Mouse (Mus musculus) R1 (cell line): ENCODE data around the gene Grik2.
A peak's percentile ranks its signal among the peaks of the same experiment; 100 is the strongest.
"Not testable (repeated sequence)": the region's sequence is repeated elsewhere in the genome, so short reads cannot be mapped to it uniquely, and the experiment has no call there.

Experiments
- DNase-seq: peaks from one replicate; pipeline ENCODE4 v3.0.0-alpha.2; 2018; ENCODE audit warnings: low read depth, low spot score

Grik2 gene

DNA sequence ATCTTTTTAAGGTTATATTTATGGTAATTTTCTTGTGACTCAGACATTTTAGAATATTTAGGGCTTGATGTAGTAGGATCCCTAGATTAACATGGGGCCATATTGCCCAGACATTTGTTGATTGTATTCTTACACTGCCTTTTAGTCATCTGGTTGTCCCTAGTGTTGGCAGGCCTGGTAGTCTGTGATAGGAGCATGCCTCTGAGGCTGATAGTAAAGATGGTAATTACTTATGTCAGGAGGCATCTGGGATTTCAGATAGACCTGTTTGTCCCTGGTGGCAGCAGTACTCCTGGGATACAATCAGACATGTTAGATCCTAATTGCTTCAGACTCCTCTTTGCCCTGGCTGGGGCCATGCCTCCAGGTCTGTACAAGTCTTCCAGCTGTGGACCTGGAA lies 423.3 kb downstream of the Grik2 start:
- no peak for DNase-seq

DNA sequence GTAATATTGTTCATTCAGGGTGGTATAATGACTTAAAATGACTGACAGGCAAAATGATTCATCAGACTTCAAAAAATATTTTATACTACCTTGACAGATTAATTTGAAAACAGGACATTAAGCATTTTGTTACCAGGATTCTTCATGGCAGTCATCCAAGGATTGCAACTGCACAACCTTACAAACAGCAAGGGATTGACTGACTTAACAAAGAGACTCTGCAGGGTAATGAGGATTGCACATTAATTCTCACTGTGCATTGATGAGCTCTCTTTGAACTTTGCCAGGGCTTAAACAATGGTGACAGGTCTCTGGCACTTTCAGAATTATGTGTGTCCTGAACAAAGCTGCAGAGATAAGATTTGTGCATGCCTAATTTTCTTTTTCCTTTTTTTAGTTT lies 466.2 kb downstream of the Grik2 start:
- DNase-seq = peak; percentile 5

DNA sequence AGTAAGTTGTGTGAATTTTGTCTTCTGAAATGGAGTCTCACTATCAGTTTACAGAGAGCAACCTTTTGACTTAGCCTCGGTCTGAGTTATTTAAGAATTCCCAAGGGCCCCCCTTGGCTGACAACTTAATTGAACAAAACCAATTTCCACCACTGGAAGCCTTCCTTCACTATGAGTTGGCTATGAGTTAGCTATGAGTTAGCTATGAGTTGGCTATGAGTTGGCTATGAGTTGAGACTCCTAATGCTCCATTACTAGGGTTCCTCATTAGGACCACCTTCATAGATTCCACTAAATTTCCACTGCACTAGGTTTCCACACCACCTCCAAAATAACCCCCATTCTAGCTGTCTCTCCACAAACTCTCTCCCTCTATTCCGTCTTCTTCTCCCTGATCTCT lies 468.7 kb downstream of the Grik2 start:
- no peak for DNase-seq

DNA sequence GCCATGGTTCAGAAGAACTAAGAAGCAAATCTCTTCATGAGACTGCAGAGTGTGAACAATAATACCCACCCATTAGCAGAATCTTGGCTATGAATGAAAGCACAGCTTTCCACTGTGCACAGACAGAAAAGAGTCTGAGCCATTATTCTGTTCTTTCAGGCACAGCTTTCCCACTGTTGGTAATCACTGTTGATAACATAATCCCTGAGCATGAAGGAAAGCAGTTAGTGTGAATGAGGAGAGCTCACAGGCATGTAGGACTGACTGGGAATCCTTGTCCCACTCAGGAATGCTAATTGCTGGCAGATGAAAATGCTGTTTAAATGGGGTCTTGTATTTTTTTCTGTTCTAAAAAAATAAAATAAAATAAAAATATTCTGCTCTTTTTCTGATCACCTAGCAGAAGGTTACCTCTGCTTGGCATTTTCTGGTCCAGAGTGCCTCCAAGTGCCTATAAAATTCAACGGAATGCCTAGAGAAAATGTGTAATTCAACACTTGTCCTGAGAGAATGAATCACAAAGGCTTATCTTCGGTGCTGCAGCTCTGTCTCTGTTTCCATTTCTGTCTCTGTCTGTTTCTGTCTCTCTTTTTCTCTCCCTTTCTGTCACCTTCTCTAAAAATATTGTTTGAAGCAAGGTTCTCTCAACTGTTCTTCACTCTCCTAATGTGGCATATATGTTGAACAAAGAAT lies 532.2 kb downstream of the Grik2 start:
- no peak for DNase-seq

DNA sequence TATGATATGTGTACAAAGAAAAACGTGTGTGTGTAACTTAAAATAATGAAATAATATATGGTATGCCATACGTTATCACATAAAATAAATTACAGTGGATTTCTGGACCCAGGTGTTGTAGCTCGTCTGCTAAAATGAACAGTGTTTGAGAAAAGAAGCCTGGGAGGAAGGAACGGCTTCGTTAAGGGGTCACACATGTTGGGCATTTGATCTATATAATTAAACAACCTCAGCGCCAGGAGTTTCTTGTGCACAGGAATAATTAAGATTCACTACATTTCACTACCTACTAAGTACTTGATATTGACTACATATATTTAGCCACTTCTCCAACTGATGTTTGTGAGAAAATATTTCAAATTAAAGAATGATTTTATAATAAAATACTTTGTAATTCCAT lies 551.2 kb downstream of the Grik2 start:
- not testable (repeated sequence) for DNase-seq

DNA sequence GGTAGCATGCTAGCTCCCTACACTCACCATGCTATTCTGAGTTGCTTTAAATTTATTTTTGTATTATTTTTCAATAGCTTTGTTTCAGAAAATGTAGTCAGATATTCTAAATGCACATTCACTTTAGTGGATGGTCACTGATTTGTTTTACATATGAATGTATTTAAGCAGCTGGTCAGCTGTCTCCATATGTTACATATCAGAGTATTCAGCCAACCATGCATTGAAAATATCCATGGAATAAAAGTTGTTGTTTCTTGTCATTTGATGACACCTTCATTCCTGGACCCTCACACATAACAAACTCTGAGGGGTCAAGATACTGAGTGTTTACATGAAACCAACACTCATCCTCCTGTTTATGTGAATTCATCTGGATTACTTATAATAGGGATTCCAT lies 551.7 kb downstream of the Grik2 start:
- DNase-seq = not testable (repeated sequence)

DNA sequence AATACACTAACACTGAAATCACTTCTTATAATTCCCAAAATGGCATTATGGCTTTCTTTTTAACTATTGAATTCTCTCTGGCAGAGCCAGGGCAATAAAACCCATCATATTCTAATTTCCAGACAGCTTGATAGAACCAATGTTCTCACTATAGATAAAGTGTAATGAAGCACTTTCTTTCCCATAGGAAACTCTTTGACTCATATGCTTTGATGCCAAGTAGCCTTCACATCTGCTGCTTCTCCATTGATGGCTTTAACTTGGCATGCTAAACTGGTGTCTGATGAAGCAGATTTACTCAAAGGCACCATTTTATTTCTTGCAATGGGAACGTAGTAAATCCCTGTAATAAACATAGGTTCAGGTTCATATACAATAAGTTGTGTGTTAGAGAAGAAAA lies 568.5 kb downstream of the Grik2 start:
- DNase-seq = no peak

DNA sequence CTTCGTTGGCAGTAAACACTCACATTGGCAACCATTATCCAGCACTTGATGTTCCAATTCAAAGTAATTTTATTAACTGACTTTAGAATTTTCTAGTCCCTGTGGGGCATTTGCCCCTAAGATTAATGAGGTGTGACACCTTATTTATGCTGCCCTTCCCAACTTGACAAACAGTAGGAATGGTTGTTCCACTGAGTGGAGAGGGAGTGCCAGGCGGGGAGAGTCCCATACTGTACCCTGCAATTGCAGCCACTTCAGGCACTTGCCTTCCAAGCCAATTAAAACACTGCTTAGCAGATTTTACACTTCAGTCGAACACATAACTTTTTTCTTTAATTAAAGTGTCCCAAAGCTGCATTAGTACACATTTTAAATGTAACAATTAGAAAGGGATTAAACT lies 568.9 kb downstream of the Grik2 start:
- DNase-seq = no peak

DNA sequence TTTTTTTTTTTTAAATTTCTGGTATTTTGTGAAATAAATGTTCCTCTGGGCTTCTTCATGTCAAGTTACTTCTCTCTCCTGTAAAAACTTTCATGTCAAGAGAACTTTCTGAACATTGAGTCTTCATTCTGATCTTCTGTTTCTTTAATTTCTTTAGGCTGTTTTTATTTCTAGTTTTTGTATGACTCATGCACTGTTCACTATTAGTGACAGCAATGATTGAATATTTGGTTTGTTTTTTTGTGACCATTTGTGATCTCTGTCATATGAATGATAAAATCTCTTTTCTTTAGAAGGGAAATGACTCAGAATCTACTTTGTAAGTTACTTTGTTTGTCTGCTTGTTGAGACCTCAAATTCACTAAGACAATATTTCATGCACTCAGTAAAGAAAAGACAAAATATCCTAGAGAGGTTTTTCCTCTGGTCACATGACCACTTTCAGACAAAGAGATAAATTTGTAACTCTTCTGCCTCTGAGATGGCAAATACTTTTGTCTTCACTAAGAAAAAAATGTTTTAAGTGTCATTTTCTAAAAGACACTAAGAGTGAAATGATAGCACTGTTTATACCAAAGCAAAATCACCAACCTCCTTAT lies 596.7 kb downstream of the Grik2 start:
- no peak for DNase-seq

DNA sequence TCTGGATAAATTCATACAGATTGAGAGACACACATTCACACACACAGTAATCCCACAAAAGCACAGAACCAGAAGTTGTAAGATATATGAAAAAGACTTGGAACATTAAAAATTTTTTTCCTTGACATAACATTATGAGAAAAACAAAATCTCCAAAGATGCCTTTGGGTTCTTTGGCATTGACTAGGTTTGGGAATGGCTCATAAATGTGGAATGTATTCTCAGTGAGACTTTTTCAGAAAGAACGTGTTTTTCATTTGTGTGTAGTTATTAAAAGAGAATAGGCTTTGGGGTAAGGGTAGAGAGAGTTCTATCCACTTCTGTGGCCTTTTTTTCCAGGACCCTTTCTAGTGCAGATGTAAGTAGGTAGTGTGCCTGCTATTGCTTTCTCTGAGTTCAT lies 597.3 kb downstream of the Grik2 start:
- DNase-seq = no peak

DNA sequence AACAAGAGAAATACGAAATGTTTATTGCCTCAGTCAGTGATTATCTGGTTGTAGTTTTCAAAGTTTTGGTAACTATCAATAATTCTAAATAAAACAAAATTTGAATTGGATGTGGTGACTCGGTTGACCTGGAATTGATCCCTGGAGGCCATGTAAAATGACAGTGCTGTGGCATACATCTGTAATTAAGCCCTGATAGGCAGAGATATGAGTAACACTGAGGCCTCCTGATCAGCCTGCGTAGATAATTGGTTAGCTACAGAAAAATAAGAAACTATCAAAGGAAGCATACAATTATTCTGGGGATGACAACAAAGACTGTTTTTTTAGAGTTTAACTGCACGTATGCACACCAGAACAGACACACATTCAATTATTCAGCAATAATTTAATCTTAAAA lies 634.4 kb downstream of the Grik2 start:
- DNase-seq = no peak

DNA sequence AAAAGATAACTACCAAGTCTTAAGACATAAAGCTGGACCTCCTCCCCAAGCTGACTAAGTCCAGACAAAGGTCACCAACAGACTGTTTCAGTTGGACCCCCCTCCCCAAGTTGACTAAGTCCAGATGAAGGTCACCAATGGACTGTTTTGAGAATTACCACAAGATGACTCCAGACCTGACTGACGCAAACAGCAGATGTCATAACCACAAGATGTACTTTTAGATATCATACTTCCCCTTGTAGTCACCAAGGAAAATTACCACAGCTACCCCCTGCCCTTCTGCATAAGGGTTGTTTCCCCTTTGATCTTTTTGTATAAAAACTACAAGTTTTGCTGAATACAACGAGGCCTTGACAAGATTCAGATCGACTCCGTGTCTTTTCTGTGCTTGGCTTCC lies 637.1 kb downstream of the Grik2 start:
- DNase-seq = not testable (repeated sequence)

DNA sequence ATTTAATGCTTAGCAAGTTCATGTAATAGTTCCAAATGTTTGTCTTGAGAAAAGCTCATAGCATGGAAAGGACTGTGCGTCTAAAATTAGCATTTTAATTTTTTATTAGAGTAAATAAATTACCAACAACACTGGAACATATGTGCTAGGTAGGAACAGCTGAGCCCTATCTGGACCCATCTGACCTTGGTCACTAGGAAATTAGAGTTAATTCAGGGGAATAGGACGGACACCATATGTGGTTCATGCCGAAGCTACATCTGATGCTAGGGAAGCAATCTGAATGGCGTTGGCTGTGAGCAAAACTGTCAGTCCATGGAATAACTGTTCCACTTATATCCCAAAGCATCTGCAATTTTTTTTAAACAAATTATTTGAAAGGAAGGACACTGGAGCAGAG lies 638.9 kb downstream of the Grik2 start:
- no peak for DNase-seq

DNA sequence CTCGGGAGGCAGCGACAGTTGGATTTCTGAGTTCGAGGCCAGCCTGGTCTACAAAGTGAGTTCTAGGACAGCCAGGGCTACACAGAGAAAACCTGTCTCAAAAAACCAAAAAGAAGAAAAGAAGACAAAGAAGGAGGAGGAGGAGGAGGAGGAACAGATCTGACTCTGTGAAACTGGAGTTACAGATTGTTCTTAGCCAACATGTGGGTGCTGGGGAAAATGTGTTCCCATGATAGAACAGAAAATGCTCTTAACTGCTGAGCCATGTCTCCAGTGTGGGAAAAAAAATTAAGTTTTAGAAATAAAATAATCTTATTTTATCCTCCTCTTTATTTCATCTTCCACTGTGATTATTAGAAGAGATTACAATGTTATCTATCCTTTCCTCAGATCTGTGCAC lies 645.9 kb downstream of the Grik2 start:
- DNase-seq = no peak

DNA sequence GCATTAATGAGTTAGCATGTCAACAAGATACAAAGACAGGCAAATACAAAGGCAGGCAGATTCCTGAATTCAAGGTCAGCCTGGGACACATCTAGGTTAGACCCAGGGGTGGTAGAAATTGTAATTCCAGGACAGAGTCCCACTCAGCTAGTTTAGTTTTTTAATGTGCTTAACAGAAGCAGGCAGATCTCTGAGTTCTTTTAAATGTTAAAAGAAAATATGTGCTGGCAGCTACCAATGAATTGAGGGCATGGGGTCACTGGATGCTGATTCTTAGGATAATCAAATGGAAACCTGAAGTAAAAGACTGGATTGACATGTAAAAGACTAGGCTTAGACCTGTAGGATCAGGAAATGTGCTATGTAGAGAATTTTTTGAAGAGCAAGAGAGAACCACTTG lies 651.8 kb downstream of the Grik2 start:
- peak; percentile 88 for DNase-seq

DNA sequence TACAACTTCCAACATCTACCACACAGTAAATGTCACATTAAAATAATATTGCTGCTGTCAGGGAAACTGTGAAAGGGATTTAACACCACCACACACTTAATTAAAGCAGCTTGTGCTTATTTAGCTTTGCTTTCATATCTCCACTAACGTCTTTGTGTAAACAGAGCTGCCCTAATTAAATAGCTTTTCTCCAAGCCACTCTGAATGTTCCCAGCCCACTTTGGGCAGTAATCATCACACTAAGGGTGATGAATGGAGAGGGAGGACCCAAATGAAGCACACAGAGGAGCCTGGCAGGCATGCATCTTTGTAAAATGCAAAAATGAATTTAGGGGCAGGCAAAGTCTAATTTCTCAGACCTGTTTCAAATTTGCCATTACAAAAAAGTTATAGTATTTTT lies 657.3 kb downstream of the Grik2 start:
- no peak for DNase-seq

DNA sequence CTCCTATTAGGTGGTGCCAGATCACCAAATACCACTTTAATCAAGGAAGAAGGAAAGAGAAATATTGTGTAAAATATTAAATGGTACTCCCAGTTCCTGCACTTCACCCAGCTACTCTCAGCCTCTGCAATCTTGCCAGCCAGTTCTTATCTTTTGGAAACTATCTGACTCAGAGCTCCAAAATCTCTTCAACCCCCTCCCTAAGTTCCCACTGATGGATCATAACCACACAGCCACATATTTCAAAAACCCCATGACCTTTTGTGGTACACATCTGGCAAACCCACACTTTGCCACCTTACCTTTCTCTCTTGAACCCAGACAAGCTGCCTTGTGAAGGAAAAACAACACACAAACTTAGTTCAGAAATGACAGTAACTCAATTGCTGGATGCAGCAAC lies 738.2 kb downstream of the Grik2 start:
- DNase-seq = no peak

DNA sequence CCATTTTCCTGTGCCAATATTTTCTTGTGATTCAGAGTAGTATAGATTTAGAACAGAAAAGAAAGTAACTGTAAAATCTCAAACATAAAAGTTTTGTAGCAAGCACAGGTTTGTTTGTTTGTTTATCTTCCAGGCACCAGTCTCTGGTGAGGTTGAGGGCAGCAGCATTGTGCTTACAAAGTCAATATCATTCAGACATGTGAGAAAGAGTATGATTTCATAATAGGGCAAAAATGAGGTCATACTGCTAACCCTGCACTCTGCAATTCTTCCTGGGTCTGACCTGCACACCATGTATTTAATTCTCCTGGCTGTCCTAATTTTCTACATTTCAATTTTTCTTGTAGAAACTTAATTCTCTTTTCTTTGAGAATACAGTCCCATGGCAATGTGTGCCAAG lies 739.2 kb downstream of the Grik2 start:
- DNase-seq = no peak
